Mouse (Mus musculus): ENCODE measurements at regions not wholly inside any gene's neighbourhood (a gene's known extent, or its start where the extent isn't known, plus 50 kb on each side); places are given as distances from the start of the nearest gene placed in this dataset.

DNA sequence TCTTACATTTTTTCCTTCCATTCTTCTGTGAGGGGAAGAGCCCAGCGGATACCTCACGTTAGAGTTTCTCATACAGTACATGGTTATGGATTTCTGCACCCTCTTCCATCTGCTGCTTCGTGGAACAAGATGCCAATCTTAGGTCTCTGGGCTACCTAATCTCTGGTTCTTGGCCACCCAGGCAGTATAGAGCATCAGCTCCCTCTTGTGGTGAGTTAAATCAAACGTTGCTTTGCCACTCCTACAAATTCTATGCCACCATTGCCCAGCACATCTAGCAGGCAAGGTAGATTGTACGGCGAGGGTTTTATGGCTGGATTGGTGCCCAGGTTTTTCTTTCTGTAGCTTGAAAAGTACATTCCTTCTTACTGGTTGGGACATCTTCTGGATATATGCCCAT is 889.7 kb upstream of the Slc10a2 start:
- no peak for TF ChIP-seq POLR2A (IDR thresholded peaks at IDR 0.05; ENCODE audit: insufficient read length, low read depth)
- no peak for TF ChIP-seq POLR2AphosphoS2 (IDR thresholded peaks at IDR 0.05; ENCODE audit: insufficient read length, low read depth)
- TF ChIP-seq MAX (IDR thresholded peaks at IDR 0.05; ENCODE audit: low read depth), result no peak
- TF ChIP-seq USF1 (IDR thresholded peaks at IDR 0.05; ENCODE audit: low read depth), result no peak
- no peak for TF ChIP-seq CEBPB (IDR thresholded peaks at IDR 0.05; ENCODE audit: insufficient read depth, poor library complexity, severe bottlenecking)
- no peak for TF ChIP-seq MYOD1 (IDR thresholded peaks at IDR 0.05; ENCODE audit: control insufficient read depth in 1 of 3, insufficient read length in 2 of 3, low read depth in 2 of 3)
- TF ChIP-seq E2F4 (IDR thresholded peaks at IDR 0.05; ENCODE audit: insufficient read depth), result no peak
- TF ChIP-seq TCF12 (IDR thresholded peaks at IDR 0.05; ENCODE audit: insufficient read depth, poor library complexity, severe bottlenecking), result no peak

Measured in myocyte (in vitro differentiated cells).